Mouse (Mus musculus) lung, embryonic 15.5 days (tissue): Measurements from ENCODE around the gene Tln2. TPM values are rescaled to one million over a fixed set of nuclear protein-coding genes. Genes with fewer than 3 reads are reported as not detected.

Experiments used
- microRNA counts: library from miRNA; unstranded; fragments of <30 nt; microRNA quantifications from one replicate; lab custom pipeline; 2016
- microRNA-seq: library from miRNA; unstranded; fragments of <30 nt; microRNA quantifications from one replicate; pipeline ENCODE4, GENCODE M21; 2016
- polyA plus RNA-seq: library from polyadenylated mRNA; unstranded; fragments of >200 nt; fragmentation: Nextera tagmentation; extraction: Ambion mirVana; gene quantifications from 2 replicates; pipeline ENCODE4 v1.2.1, GENCODE M21; 2015

Tln2 gene
- polyA plus RNA-seq, 1 experiment from 2014 or later, result 14.1 TPM

MicroRNA genes within 50 kb of the gene (microRNA counts, 519-probe panel; counts per million panel counts)
- microRNA mmu-miR-190 (lab: Ali Mortazavi, UCI), result 2,235 counts per million, percentile 30 among the panel's probes with 10 or more counts

Small RNA genes lying within 50 kb of the gene (microRNA-seq; reads per million reads assigned to microRNA genes)
- gene Mir190a, result 34.8 reads per million, percentile 42 among the genes with 10 or more reads in this experiment

Other genes starting within 250 kb of the Tln2 start
- 0.95 and 1.6 TPM in 2 replicates for gene C2cd4b, start 199.7 kb upstream of the Tln2 start, polyA plus RNA-seq